Mouse (Mus musculus) liver, embryonic 18 days (tissue): ENCODE measurements around the gene Mon1b. TPM values are rescaled to one million over a fixed set of nuclear protein-coding genes. Genes with fewer than 3 reads are reported as not detected.

ENCODE experiments used
- polyA plus RNA-seq: library from polyadenylated mRNA; depleted of rRNA; stranded (reverse); fragments of >200 nt; gene quantifications from 2 replicates; pipeline ENCODE4 v1.2.3, GENCODE M21; 2012; rRNA removed

Mon1b gene
- 0.99 and 1.1 TPM in 2 replicates for polyA plus RNA-seq

GRCm38 (mm10) chr8:113634670-113635591 lies at the start of gene Mon1b:
Gene Mon1b, plus strand, starts transcription at chr8:113635587.

GRCm38 (mm10) chr8:113642926-113643325 lies 7.5 kb downstream of the Mon1b start, which contains the start of gene Syce1l:
Gene Syce1l, plus strand, starts transcription at chr8:113643213.

Other genes starting within 250 kb of the Mon1b start
- gene Syce1l, start 7.6 kb downstream of the Mon1b start, polyA plus RNA-seq = not detected in 2 replicates
- gene Adamts18, start 213.2 kb downstream of the Mon1b start, polyA plus RNA-seq = 0.01 and 0.02 TPM in 2 replicates